Mouse (Mus musculus) kidney, embryonic 14.5 days (tissue): Measurements from ENCODE around the gene Cacng4. TPM values are rescaled to one million over a fixed set of nuclear protein-coding genes. Genes with fewer than 3 reads are reported as not detected.

Source experiments
- ATAC-seq: fragments of 200-750 bp; cut with Nextera tagmentation; 2 replicates; pipeline ENCODE4 v1.8.0; 2017; ENCODE audit warnings: moderate number of reproducible peaks, mild to moderate bottlenecking, moderate TSS enrichment, moderate library complexity; ENCODE audit not compliant: low FRiP score, low TSS enrichment
- H3K27ac ChIP-seq: fragments of 300-500 bp; sonication (generic); 2 replicates; pipeline ENCODE4 v1.5.1; 2014; ENCODE audit warnings: low read depth, mild to moderate bottlenecking, low read length, moderate library complexity, mixed read lengths
- H3K27me3 ChIP-seq: fragments of 300-500 bp; sonication (generic); 2 replicates; pipeline ENCODE4 v1.6.1; 2014; ENCODE audit warnings: mild to moderate bottlenecking, low read length; ENCODE audit not compliant: control insufficient read depth, insufficient read depth
- H3K36me3 ChIP-seq: fragments of 300-500 bp; sonication (generic); 2 replicates; pipeline ENCODE4 v1.6.1; 2014; ENCODE audit warnings: low read length, mixed read lengths; ENCODE audit not compliant: control insufficient read depth, insufficient read depth
- H3K4me1 ChIP-seq: fragments of 300-500 bp; sonication (generic); 2 replicates; pipeline ENCODE4 v1.6.1; 2014; ENCODE audit warnings: low read length, mixed read lengths; ENCODE audit not compliant: control insufficient read depth, insufficient read depth
- H3K4me2 ChIP-seq: fragments of 300-500 bp; sonication (generic); replicated peaks from 2 replicates; pipeline ENCODE4 v1.6.1; 2014; ENCODE audit warnings: low read depth, mild to moderate bottlenecking, low read length
- H3K4me3 ChIP-seq: fragments of 300-500 bp; sonication (generic); 2 replicates; pipeline ENCODE4 v1.5.1; 2014; ENCODE audit warnings: mild to moderate bottlenecking, low read length
- H3K9ac ChIP-seq: fragments of 300-500 bp; sonication (generic); 2 replicates; pipeline ENCODE4 v1.6.1; 2014; ENCODE audit warnings: low read depth, mild to moderate bottlenecking, low read length, moderate library complexity
- H3K9me3 ChIP-seq: fragments of 300-500 bp; sonication (generic); 2 replicates; pipeline ENCODE4 v1.6.1; 2016; ENCODE audit warnings: low read length; ENCODE audit not compliant: control insufficient read depth
- WGBS: fragments of 180-500 bp; shearing (Covaris S2); extraction: QIAGEN DNeasy Blood & Tissue Kit; methylation state at CpG from one replicate; pipeline ENCODE4 v1.1.7; 2014; 5-methylcytosine and 5-hydroxymethylcytosine counted together
- polyA plus RNA-seq: library from polyadenylated mRNA; unstranded; fragments of >200 nt; fragmentation: Nextera tagmentation; extraction: Ambion mirVana; gene quantifications from 2 replicates; pipeline ENCODE4 v1.2.1, GENCODE M21; 2014

The Cacng4 gene
- polyA plus RNA-seq, 1 experiment from 2014 or later = 3.7 TPM

- Histone ChIP-seq H3K9ac (no peak overlapping the region), H3K4me2 (no peak overlapping the region), H3K4me1 (peaks cover 5% of the 10 kb centered on the region; the same call in 1 of the 2 replicates), H3K4me3 (no peak overlapping the region), H3K9me3 (no peaks in the 10 kb centered on the region), H3K36me3 (no peaks in the 10 kb centered on the region), H3K27me3 (no peaks in the 10 kb centered on the region), H3K27ac (no peak overlapping the region)
- no peak for ATAC-seq
- WGBS = 87% methylated on average over 10 of the region's 10 CpGs
These were observed 32.4 kb downstream of the Cacng4 start for GRCm38 (mm10) chr11:107761790-107762500.

GRCm38 (mm10) chr11:107760001-107760400, 34.4 kb downstream of the Cacng4 start:
- Histone ChIP-seq H3K4me2 (no peak overlapping the region), H3K36me3 (no peaks in the 10 kb centered on the region), H3K4me1 (0 out of 2 replicates have a peak, but pooled peaks cover 5% of the 10 kb centered on the region), H3K27ac (no peak overlapping the region), H3K27me3 (no peaks in the 10 kb centered on the region), H3K9ac (no peak overlapping the region), H3K4me3 (no peak overlapping the region), H3K9me3 (no peaks in the 10 kb centered on the region)
- no peak for ATAC-seq
- 74% methylated on average over 10 of the region's 10 CpGs for WGBS

- 76% methylated on average over 9 of the region's 9 CpGs for WGBS
- Histone ChIP-seq H3K4me2 (no peak overlapping the region), H3K36me3 (no peaks in the 10 kb centered on the region), H3K4me1 (0 out of 2 replicates have a peak, but pooled peaks cover 5% of the 10 kb centered on the region), H3K27me3 (no peaks in the 10 kb centered on the region), H3K9ac (no peak overlapping the region), H3K27ac (no peak overlapping the region), H3K4me3 (no peak overlapping the region), H3K9me3 (no peaks in the 10 kb centered on the region)
- no peak for ATAC-seq
These were observed 34.8 kb downstream of the Cacng4 start for GRCm38 (mm10) chr11:107759516-107759915.

- no peak for ATAC-seq
- H3K27ac ChIP-seq = no peak overlapping the region
- WGBS = 84% methylated on average over 5 of the region's 5 CpGs
- H3K9ac ChIP-seq = no peak overlapping the region
- no peaks in the 10 kb centered on the region for H3K27me3 ChIP-seq
- H3K4me3 ChIP-seq = no peak overlapping the region
- no peaks in the 10 kb centered on the region for H3K4me1 ChIP-seq
- H3K36me3 ChIP-seq = no peaks in the 10 kb centered on the region
- H3K4me2 ChIP-seq = no peak overlapping the region
- H3K9me3 ChIP-seq = no peaks in the 10 kb centered on the region
These were observed 45.2 kb downstream of the Cacng4 start for GRCm38 (mm10) chr11:107749114-107749513.

- no peak for ATAC-seq
- H3K27ac ChIP-seq = no peak overlapping the region
- H3K9ac ChIP-seq = no peak overlapping the region
- no peaks in the 10 kb centered on the region for H3K36me3 ChIP-seq
- H3K27me3 ChIP-seq = no peaks in the 10 kb centered on the region
- H3K4me3 ChIP-seq = no peak overlapping the region
- 0 out of 2 replicates have a peak, but pooled peaks cover 3% of the 10 kb centered on the region for H3K4me1 ChIP-seq
- WGBS = 66% methylated on average over 5 of the region's 5 CpGs
- no peak overlapping the region for H3K4me2 ChIP-seq
- H3K9me3 ChIP-seq = no peaks in the 10 kb centered on the region
These were observed 45.9 kb downstream of the Cacng4 start for GRCm38 (mm10) chr11:107748243-107749035.

- peaks cover 10% of the 10 kb centered on the region; the same call in 1 of the 2 replicates for H3K4me1 ChIP-seq
- WGBS = 49% methylated on average over 3 of the region's 3 CpGs
- H3K4me3 ChIP-seq = no peak overlapping the region
- H3K27me3 ChIP-seq = no peaks in the 10 kb centered on the region
- H3K9ac ChIP-seq = no peak overlapping the region
- H3K4me2 ChIP-seq = no peak overlapping the region
- ATAC-seq = no peak
- H3K36me3 ChIP-seq = no peaks in the 10 kb centered on the region
- H3K27ac ChIP-seq = no peak overlapping the region
- no peaks in the 10 kb centered on the region for H3K9me3 ChIP-seq
These were observed 51.3 kb downstream of the Cacng4 start for GRCm38 (mm10) chr11:107743100-107743499.

- WGBS = 67% methylated on average over 20 of the region's 20 CpGs
- Histone ChIP-seq H3K4me3 (no peak overlapping the region), H3K27ac (no peak overlapping the region), H3K9ac (no peak overlapping the region), H3K27me3 (no peaks in the 10 kb centered on the region), H3K4me2 (no peak overlapping the region), H3K36me3 (peaks cover 7% of the 10 kb centered on the region; the same call in 1 of the 2 replicates), H3K4me1 (peaks cover 8% of the 10 kb centered on the region; the same call in 1 of the 2 replicates), H3K9me3 (no peaks in the 10 kb centered on the region)
- peak; percentile 51; the same call in 1 of the 2 replicates for ATAC-seq
These were observed 55.8 kb downstream of the Cacng4 start for GRCm38 (mm10) chr11:107738418-107739099.

GRCm38 (mm10) chr11:107737886-107738285, 56.5 kb downstream of the Cacng4 start:
- WGBS = 78% methylated on average over 6 of the region's 6 CpGs
- peaks cover 7% of the 10 kb centered on the region; the same call in 1 of the 2 replicates for H3K4me1 ChIP-seq

More at GRCm38 (mm10) chr11:107737886-107738285, 56.5 kb downstream of the Cacng4 start:
- no peak overlapping the region for H3K9ac ChIP-seq
- no peak overlapping the region for H3K27ac ChIP-seq
- H3K9me3 ChIP-seq = no peaks in the 10 kb centered on the region
- ATAC-seq = no peak
- H3K4me2 ChIP-seq = no peak overlapping the region
- H3K36me3 ChIP-seq = peaks cover 7% of the 10 kb centered on the region; the same call in 1 of the 2 replicates
- H3K4me3 ChIP-seq = no peak overlapping the region
- H3K27me3 ChIP-seq = no peaks in the 10 kb centered on the region
